Mouse (Mus musculus): ENCODE results near the gene Tnr. TPM values are rescaled to one million over a fixed set of nuclear protein-coding genes. Genes with fewer than 3 reads are reported as not detected.

The Tnr gene
- polyA plus RNA-seq, 1 experiment = not detected

GRCm38 (mm10) chr1:159828531-159828930 lies 305.0 kb downstream of the Tnr start:
- Histone ChIP-seq H3K4me3 (replicated peaks; ENCODE audit: control insufficient read depth, low read depth, low read length) (no peak overlapping the region), H3K27ac (ENCODE audit: control insufficient read depth, insufficient read depth, low read depth, low read length, poor library complexity) (no peak overlapping the region), H3K4me1 (ENCODE audit: control insufficient read depth, insufficient read depth, low read length) (no peaks in the 10 kb centered on the region)
- 87% methylated on average over 2 of the region's 2 CpGs for WGBS
- TF ChIP-seq CTCF (IDR thresholded peaks at IDR 0.05; ENCODE audit: control insufficient read depth, insufficient read depth, low read length) (no peak), POLR2A (IDR thresholded peaks at IDR 0.05; ENCODE audit: borderline replicate concordance, control insufficient read depth, low read depth, low read length) (no peak)

GRCm38 (mm10) chr1:159833165-159833564 lies 309.6 kb downstream of the Tnr start:
- H3K4me1 ChIP-seq (ENCODE audit: control insufficient read depth, insufficient read depth, low read length) = no peaks in the 10 kb centered on the region
- 57% methylated on average over 2 of the region's 2 CpGs for WGBS
- TF ChIP-seq POLR2A (IDR thresholded peaks at IDR 0.05; ENCODE audit: borderline replicate concordance, control insufficient read depth, low read depth, low read length) = no peak
- no peak for TF ChIP-seq CTCF (IDR thresholded peaks at IDR 0.05; ENCODE audit: control insufficient read depth, insufficient read depth, low read length)
- H3K27ac ChIP-seq (ENCODE audit: control insufficient read depth, insufficient read depth, low read depth, low read length, poor library complexity) = no peak overlapping the region
- H3K4me3 ChIP-seq (replicated peaks; ENCODE audit: control insufficient read depth, low read depth, low read length) = no peak overlapping the region

GRCm38 (mm10) chr1:159833646-159834338 lies 310.2 kb downstream of the Tnr start:
- no peaks in the 10 kb centered on the region for H3K4me1 ChIP-seq (ENCODE audit: control insufficient read depth, insufficient read depth, low read length)
- no peak overlapping the region for H3K27ac ChIP-seq (ENCODE audit: control insufficient read depth, insufficient read depth, low read depth, low read length, poor library complexity)
- TF ChIP-seq CTCF (IDR thresholded peaks at IDR 0.05; ENCODE audit: control insufficient read depth, insufficient read depth, low read length) = no peak
- TF ChIP-seq POLR2A (IDR thresholded peaks at IDR 0.05; ENCODE audit: borderline replicate concordance, control insufficient read depth, low read depth, low read length) = no peak
- H3K4me3 ChIP-seq (replicated peaks; ENCODE audit: control insufficient read depth, low read depth, low read length) = no peak overlapping the region
- WGBS = 52% methylated on average over 4 of the region's 4 CpGs

- no peak for TF ChIP-seq CTCF (IDR thresholded peaks at IDR 0.05; ENCODE audit: control insufficient read depth, insufficient read depth, low read length)
- TF ChIP-seq POLR2A (IDR thresholded peaks at IDR 0.05; ENCODE audit: borderline replicate concordance, control insufficient read depth, low read depth, low read length) = no peak
- no peak overlapping the region for H3K4me3 ChIP-seq (replicated peaks; ENCODE audit: control insufficient read depth, low read depth, low read length)
- H3K4me1 ChIP-seq (ENCODE audit: control insufficient read depth, insufficient read depth, low read length) = no peaks in the 10 kb centered on the region
- 36% methylated on average over 4 of the region's 4 CpGs for WGBS
- no peak overlapping the region for H3K27ac ChIP-seq (ENCODE audit: control insufficient read depth, insufficient read depth, low read depth, low read length, poor library complexity)
Measured at GRCm38 (mm10) chr1:159835126-159835525, 311.6 kb downstream of the Tnr start.

GRCm38 (mm10) chr1:159840337-159840736 lies 316.8 kb downstream of the Tnr start:
- H3K4me1 ChIP-seq (ENCODE audit: control insufficient read depth, insufficient read depth, low read length) = no peaks in the 10 kb centered on the region
- H3K4me3 ChIP-seq (replicated peaks; ENCODE audit: control insufficient read depth, low read depth, low read length) = no peak overlapping the region
- no peak overlapping the region for H3K27ac ChIP-seq (ENCODE audit: control insufficient read depth, insufficient read depth, low read depth, low read length, poor library complexity)
- TF ChIP-seq CTCF (IDR thresholded peaks at IDR 0.05; ENCODE audit: control insufficient read depth, insufficient read depth, low read length) = no peak
- no peak for TF ChIP-seq POLR2A (IDR thresholded peaks at IDR 0.05; ENCODE audit: borderline replicate concordance, control insufficient read depth, low read depth, low read length)
- 63% methylated on average over 2 of the region's 2 CpGs for WGBS

- H3K4me3 ChIP-seq (replicated peaks; ENCODE audit: control insufficient read depth, low read depth, low read length) = no peak overlapping the region
- TF ChIP-seq CTCF (IDR thresholded peaks at IDR 0.05; ENCODE audit: control insufficient read depth, insufficient read depth, low read length) = no peak
- TF ChIP-seq POLR2A (IDR thresholded peaks at IDR 0.05; ENCODE audit: borderline replicate concordance, control insufficient read depth, low read depth, low read length) = no peak
- 70% methylated on average over 5 of the region's 5 CpGs for WGBS
- H3K4me1 ChIP-seq (ENCODE audit: control insufficient read depth, insufficient read depth, low read length) = no peaks in the 10 kb centered on the region
- no peak overlapping the region for H3K27ac ChIP-seq (ENCODE audit: control insufficient read depth, insufficient read depth, low read depth, low read length, poor library complexity)
Measured at GRCm38 (mm10) chr1:159842876-159843275, 319.3 kb downstream of the Tnr start.

- Histone ChIP-seq H3K27ac (ENCODE audit: control insufficient read depth, insufficient read depth, low read depth, low read length, poor library complexity) (no peak overlapping the region), H3K4me1 (ENCODE audit: control insufficient read depth, insufficient read depth, low read length) (no peaks in the 10 kb centered on the region), H3K4me3 (replicated peaks; ENCODE audit: control insufficient read depth, low read depth, low read length) (no peak overlapping the region)
- 73% methylated on average over 11 of the region's 11 CpGs for WGBS
- TF ChIP-seq CTCF (IDR thresholded peaks at IDR 0.05; ENCODE audit: control insufficient read depth, insufficient read depth, low read length) (no peak), POLR2A (IDR thresholded peaks at IDR 0.05; ENCODE audit: borderline replicate concordance, control insufficient read depth, low read depth, low read length) (no peak)
Measured at GRCm38 (mm10) chr1:159852088-159852487, 328.5 kb downstream of the Tnr start.

DNA sequence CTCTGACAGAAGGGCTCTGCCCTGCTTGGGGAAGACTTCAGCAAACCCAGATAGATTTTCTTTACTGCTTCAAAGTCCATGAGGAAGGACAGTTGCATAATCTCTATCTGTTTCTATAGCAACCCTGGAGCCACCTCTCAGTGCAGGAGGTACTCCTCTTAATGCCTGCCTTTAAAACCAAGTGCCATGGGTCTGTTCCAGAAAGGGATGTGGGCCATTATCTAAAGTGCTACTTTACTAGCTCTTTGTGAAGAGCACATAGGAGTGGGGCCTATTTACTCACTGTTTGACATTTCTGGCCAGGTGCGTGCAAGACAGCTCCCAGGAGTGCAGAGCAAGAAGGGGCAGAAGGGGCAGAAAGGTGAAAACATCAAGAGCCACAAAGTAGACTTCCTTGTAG lies 330.7 kb downstream of the Tnr start:
- WGBS = 89% methylated on average over 1 of the region's 1 CpGs
- Histone ChIP-seq H3K27ac (ENCODE audit: control insufficient read depth, insufficient read depth, low read depth, low read length, poor library complexity) (no peak overlapping the region), H3K4me1 (ENCODE audit: control insufficient read depth, insufficient read depth, low read length) (no peaks in the 10 kb centered on the region), H3K4me3 (replicated peaks; ENCODE audit: control insufficient read depth, low read depth, low read length) (no peak overlapping the region)
- TF ChIP-seq POLR2A (IDR thresholded peaks at IDR 0.05; ENCODE audit: borderline replicate concordance, control insufficient read depth, low read depth, low read length) = no peak
- TF ChIP-seq CTCF (IDR thresholded peaks at IDR 0.05; ENCODE audit: control insufficient read depth, insufficient read depth, low read length) = no peak
